Mouse (Mus musculus) myocyte (in vitro differentiated cells): ENCODE measurements around the gene Ergic1.

Experiments
- E2F4 ChIP-seq: IDR thresholded peaks from one replicate; pipeline ENCODE4 v1.6.1; 2011; ENCODE audit warnings: mild to moderate bottlenecking, control low read depth, moderate library complexity; ENCODE audit not compliant: insufficient read depth
- MAX ChIP-seq: IDR thresholded peaks from one replicate; pipeline ENCODE4 v1.6.1; 2011; ENCODE audit warnings: low read depth, mild to moderate bottlenecking, control low read depth
- MYOD1 ChIP-seq, 3 experiments: IDR thresholded peaks; one replicate each; pipeline ENCODE4 v1.6.1; 2011; ENCODE audit warnings: control low read depth in 2 of 3, low read depth in 2 of 3, mild to moderate bottlenecking in 2 of 3, moderate library complexity in 1 of 3; ENCODE audit not compliant: insufficient read length in 2 of 3, control insufficient read depth in 1 of 3
- MYOG ChIP-seq, 3 experiments: IDR thresholded peaks; one replicate each; pipeline ENCODE4 v1.6.1; 2011; ENCODE audit warnings: control low read depth in 2 of 3, low read depth in 2 of 3, mild to moderate bottlenecking in 2 of 3; ENCODE audit not compliant: insufficient read length in 2 of 3, control insufficient read depth in 1 of 3, insufficient read depth in 1 of 3
- POLR2A ChIP-seq: IDR thresholded peaks from one replicate; pipeline ENCODE4 v1.6.1; 2011; ENCODE audit warnings: low read depth, mild to moderate bottlenecking, control low read depth, moderate library complexity; ENCODE audit not compliant: insufficient read length
- SRF ChIP-seq: IDR thresholded peaks from one replicate; pipeline ENCODE4 v1.6.1; 2011; ENCODE audit warnings: low read depth; ENCODE audit not compliant: control insufficient read depth, insufficient read length
- TCF12 ChIP-seq: IDR thresholded peaks from one replicate; pipeline ENCODE4 v1.6.1; 2011; ENCODE audit warnings: mild to moderate bottlenecking, control low read depth; ENCODE audit not compliant: poor library complexity, insufficient read depth, severe bottlenecking
- TCF3 ChIP-seq: IDR thresholded peaks from one replicate; pipeline ENCODE4 v1.6.1; 2011; ENCODE audit warnings: low read depth, control low read depth; ENCODE audit not compliant: insufficient read length
- USF1 ChIP-seq: IDR thresholded peaks from one replicate; pipeline ENCODE4 v1.6.1; 2011; ENCODE audit warnings: low read depth, mild to moderate bottlenecking, control low read depth, moderate library complexity

- TF ChIP-seq TCF12 (no peak), MYOG (IDR thresholded peaks at IDR 0.05; ENCODE audit: control insufficient read depth in 1 of 3, insufficient read depth in 1 of 3, insufficient read length in 2 of 3, low read depth in 2 of 3) (no peak), POLR2A (no peak), TCF3 (no peak), MAX (no peak), USF1 (no peak), E2F4 (no peak), SRF (no peak), MYOD1 (IDR thresholded peaks at IDR 0.05; ENCODE audit: control insufficient read depth in 1 of 3, insufficient read length in 2 of 3, low read depth in 2 of 3) (no peak)
Measured at GRCm38 (mm10) chr17:26528751-26529150, 32.5 kb upstream of the Ergic1 start.
